Mouse (Mus musculus): ENCODE data around the gene Hoxd3. TPM values are rescaled to one million over a fixed set of nuclear protein-coding genes. Genes with fewer than 3 reads are reported as not detected.
A peak's percentile ranks its signal among the peaks of the same experiment; 100 is the strongest.

Gene Hoxd3
- 0.08 and 0.19 TPM in 2 replicates for polyA plus RNA-seq (2014; fragmentation: Nextera tagmentation; extraction: Ambion mirVana)

DNA sequence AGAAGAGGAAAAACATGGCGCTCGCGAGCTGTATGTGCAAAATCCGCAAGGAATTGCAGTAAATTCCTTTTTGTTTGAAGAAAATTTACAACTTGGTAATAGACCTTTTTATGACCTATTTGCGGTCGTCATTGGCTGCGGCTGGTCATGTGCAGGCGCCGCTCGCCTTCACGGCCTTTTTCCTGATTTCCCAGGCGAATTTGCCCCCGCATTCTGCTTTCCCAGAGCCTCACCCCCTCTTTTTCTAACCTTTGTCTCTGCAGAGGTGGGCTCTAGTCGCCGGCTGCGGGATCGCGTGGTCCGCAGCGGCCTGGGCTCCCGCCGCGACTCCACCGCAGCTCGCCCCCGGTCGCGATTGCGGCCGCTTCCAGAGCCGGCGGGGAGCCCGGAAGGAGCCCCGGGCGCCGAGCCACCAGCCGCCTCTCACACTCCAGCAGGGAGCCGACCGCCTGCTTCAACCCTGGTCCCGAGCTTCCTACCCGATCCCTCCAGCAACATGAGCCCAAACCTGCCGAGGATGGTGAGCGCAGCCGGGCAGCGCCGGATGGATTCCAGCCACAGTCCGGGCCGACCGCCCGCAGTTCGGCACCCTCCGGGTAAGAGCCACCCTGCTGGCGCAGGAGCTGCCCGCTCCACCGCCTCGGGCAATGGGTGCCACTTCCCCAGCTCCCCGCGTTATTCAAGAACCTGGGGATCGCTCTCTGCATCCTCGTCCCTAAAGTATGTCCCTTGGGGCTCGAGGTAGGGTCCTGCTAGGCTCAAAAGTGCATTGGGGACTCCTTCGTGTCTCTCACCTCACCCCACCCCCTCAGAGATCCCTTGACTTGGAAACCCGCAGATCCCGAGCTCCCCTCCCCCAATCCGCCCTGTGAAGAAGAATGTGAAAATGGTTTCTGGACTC, at the start of gene Hoxd3, which contains the start of gene Hoxd4:
Gene Hoxd3, plus strand, starts transcription at position 207 of the 901 bp plus-strand sequence.
Gene Hoxd4, plus strand, starts transcription at position 209 of the 901 bp plus-strand sequence.
- H3K9ac ChIP-seq (ENCODE audit: low read length): no peak within 1 kb of the TSS
- peaks cover 5% of the 10 kb centered on the region for H3K4me1 ChIP-seq (replicated peaks; ENCODE audit: control insufficient read depth, insufficient read depth, low read length)
- ATAC-seq (replicated peaks; ENCODE audit: low FRiP score) (no peak), DNase-seq (ENCODE audit: low spot score) (no peak)
- H3K36me3 ChIP-seq (ENCODE audit: control insufficient read depth, insufficient read depth, low read length): no peaks in the 10 kb centered on the region
- no peak within 1 kb of the TSS for H3K27ac ChIP-seq (ENCODE audit: low read depth, low read length)
- H3K9me3 ChIP-seq (ENCODE audit: control insufficient read depth, low read length): no peaks in the 10 kb centered on the region
- 0 out of 2 replicates have a peak within 1 kb of the TSS, but pooled peaks have one; percentile 8 for H3K4me2 ChIP-seq (ENCODE audit: low read depth, low read length, severe bottlenecking)
- H3K27me3 ChIP-seq (ENCODE audit: control insufficient read depth, insufficient read depth, low read length): peaks cover 95% of the 10 kb centered on the region
- peak within 1 kb of the TSS; percentile 15 for H3K4me3 ChIP-seq (ENCODE audit: low read depth, low read length)
- under 1% methylated on average over 62 of the region's 65 CpGs for WGBS

DNA sequence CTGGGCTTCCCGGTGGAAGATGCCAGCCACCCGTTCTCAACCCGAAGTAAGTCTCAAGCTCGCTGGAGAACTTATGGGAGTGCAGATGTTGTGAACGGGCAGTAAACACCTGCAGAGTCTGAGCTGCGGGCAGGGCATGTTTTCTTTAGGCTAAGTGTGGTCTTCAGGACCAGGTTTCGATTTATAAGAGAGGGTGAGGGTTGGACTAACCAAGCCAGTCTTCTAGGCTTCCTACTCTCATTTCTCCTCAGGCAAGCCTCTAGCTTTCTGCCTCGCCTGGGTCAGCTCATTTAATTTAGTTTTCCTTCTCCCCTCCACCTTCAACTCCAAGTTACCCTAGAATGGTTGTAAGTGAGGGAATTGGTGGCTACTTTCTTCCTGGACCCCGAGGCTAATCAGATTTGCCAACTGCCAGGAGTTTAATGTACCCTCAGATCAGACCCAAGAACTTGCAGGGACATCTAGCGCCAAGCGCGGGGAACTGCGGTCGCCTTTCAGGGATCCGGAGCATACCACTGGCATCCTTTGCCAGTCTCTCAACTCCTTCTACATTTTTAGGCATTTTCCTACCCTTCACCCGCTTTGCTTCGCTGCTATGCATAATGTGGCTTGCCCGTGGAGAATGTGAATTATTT, 48.3 kb upstream of the Hoxd3 start:
- no peak overlapping the region for H3K9ac ChIP-seq (ENCODE audit: low read length)
- peaks cover 4% of the 10 kb centered on the region; the same call in 1 of the 2 replicates for H3K4me1 ChIP-seq (replicated peaks; ENCODE audit: control insufficient read depth, insufficient read depth, low read length)
- no peak overlapping the region for H3K4me3 ChIP-seq (ENCODE audit: low read depth, low read length)
- WGBS: 6% methylated on average over 18 of the region's 18 CpGs
- H3K4me2 ChIP-seq (ENCODE audit: low read depth, low read length, severe bottlenecking): no peak overlapping the region
- no peak for ATAC-seq (replicated peaks; ENCODE audit: low FRiP score)
- H3K36me3 ChIP-seq (ENCODE audit: control insufficient read depth, insufficient read depth, low read length): no peaks in the 10 kb centered on the region
- no peaks in the 10 kb centered on the region for H3K9me3 ChIP-seq (ENCODE audit: control insufficient read depth, low read length)
- H3K27ac ChIP-seq (ENCODE audit: low read depth, low read length): no peak overlapping the region
- DNase-seq (ENCODE audit: low spot score): peak; percentile 82
- peaks cover 93% of the 10 kb centered on the region for H3K27me3 ChIP-seq (ENCODE audit: control insufficient read depth, insufficient read depth, low read length)

DNA sequence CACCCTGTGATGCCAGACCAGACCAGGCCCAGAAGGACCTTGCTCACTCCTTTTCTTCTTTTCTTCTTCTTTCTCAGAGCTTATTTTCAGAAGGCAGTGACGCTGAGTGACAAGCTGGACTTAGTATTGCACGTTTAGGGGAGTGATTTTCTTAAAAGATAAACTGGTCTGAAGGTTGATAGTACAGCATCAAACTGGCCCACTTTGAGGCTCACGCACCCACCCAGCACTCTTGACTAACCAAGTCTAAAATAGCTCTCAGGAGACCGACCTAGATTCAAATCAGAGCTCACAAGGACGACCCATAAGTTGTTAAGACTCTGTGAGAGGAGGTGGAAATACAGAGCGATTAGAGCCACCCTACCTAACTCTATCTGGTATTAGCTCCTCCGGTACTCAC, 45.3 kb upstream of the Hoxd3 start:
- no peak overlapping the region for H3K4me2 ChIP-seq (ENCODE audit: low read depth, low read length, severe bottlenecking)
- H3K27me3 ChIP-seq (ENCODE audit: control insufficient read depth, insufficient read depth, low read length): peaks cover 94% of the 10 kb centered on the region
- no peak overlapping the region for H3K27ac ChIP-seq (ENCODE audit: low read depth, low read length)
- H3K9ac ChIP-seq (ENCODE audit: low read length): no peak overlapping the region
- ATAC-seq (replicated peaks; ENCODE audit: low FRiP score) (no peak), DNase-seq (ENCODE audit: low spot score) (peak; percentile 51)
- 2% methylated on average over 7 of the region's 7 CpGs for WGBS
- H3K4me3 ChIP-seq (ENCODE audit: low read depth, low read length): no peak overlapping the region
- no peaks in the 10 kb centered on the region for H3K36me3 ChIP-seq (ENCODE audit: control insufficient read depth, insufficient read depth, low read length)
- H3K9me3 ChIP-seq (ENCODE audit: control insufficient read depth, low read length): no peaks in the 10 kb centered on the region
- H3K4me1 ChIP-seq (replicated peaks; ENCODE audit: control insufficient read depth, insufficient read depth, low read length): peaks cover 4% of the 10 kb centered on the region; the same call in 1 of the 2 replicates

DNA sequence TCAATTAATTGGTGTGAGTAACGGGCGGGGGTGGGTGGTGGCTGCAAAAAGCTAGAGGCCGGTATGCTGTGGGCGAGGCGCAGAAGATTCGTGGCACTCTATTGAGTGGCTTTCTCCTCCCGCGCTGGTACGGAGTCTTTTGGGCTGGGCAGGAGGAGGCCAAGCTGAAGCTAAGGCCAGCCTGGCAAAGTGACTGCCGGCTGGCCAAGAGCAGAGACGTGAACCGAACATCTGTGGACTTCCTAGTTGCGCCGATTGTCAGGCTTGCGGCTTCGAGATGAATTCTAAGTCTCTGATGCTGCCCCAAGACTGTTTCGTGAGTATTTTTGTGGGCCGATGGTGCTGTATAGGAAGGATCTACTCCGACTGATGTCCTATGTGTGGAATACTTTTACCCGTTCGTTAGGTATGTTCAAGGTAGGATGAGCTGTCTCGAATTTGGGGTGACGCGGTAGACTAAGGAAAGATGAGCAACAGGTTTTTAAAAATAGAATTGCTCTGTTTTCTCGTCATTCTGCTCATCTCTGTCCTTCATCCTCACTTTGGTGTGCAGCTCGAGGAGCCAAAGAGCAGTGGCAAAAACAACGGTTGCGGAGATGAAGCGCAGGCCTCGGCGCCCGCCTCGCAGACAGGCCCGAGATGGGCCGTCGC, 44.4 kb upstream of the Hoxd3 start:
- H3K36me3 ChIP-seq (ENCODE audit: control insufficient read depth, insufficient read depth, low read length): no peaks in the 10 kb centered on the region
- H3K4me2 ChIP-seq (ENCODE audit: low read depth, low read length, severe bottlenecking): no peak overlapping the region
- ATAC-seq (replicated peaks; ENCODE audit: low FRiP score) (peak; percentile 5; the same call in 1 of the 2 replicates), DNase-seq (ENCODE audit: low spot score) (peak; percentile 61)
- WGBS: 1% methylated on average over 36 of the region's 36 CpGs
- no peak overlapping the region for H3K27ac ChIP-seq (ENCODE audit: low read depth, low read length)
- H3K9me3 ChIP-seq (ENCODE audit: control insufficient read depth, low read length): no peaks in the 10 kb centered on the region
- H3K4me1 ChIP-seq (replicated peaks; ENCODE audit: control insufficient read depth, insufficient read depth, low read length): peaks cover 4% of the 10 kb centered on the region; the same call in 1 of the 2 replicates
- no peak overlapping the region for H3K4me3 ChIP-seq (ENCODE audit: low read depth, low read length)
- peaks cover 94% of the 10 kb centered on the region for H3K27me3 ChIP-seq (ENCODE audit: control insufficient read depth, insufficient read depth, low read length)
- no peak overlapping the region for H3K9ac ChIP-seq (ENCODE audit: low read length)

DNA sequence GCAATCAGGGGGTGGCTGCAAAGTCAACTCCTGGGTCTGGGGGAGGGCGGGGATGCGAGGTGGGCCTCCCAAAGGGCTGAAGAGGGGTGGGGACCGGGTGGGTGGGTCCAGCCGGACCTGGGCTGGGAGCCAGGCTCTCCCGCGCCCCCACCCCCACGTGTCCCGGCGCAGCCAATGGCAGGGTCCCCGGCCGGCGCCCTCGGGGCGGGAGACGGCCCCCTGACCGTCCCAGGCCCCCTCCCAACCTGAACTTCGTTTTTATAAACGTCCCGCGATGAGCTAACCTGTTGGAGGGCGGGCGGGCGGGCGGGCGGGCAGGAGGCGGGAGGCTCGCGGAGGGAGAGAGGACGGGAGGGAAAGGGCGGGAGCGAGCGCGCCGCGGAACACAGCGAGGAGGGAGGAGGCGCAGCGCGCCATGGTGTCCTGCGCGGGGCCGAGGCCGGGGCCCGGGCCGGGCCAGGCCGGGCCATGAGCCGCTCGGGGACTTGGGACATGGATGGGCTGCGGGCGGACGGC, 43.8 kb upstream of the Hoxd3 start, which contains the start of gene Hoxd13:
Gene Hoxd13, plus strand, starts transcription at position 469 of the 516 bp plus-strand sequence.
- Histone ChIP-seq H3K4me3 (ENCODE audit: low read depth, low read length) (peak within 1 kb of the TSS; percentile 28), H3K27me3 (ENCODE audit: control insufficient read depth, insufficient read depth, low read length) (peaks cover 95% of the 10 kb centered on the region), H3K9ac (ENCODE audit: low read length) (no peak within 1 kb of the TSS), H3K9me3 (ENCODE audit: control insufficient read depth, low read length) (no peaks in the 10 kb centered on the region), H3K4me2 (ENCODE audit: low read depth, low read length, severe bottlenecking) (peak within 1 kb of the TSS; percentile 50), H3K4me1 (replicated peaks; ENCODE audit: control insufficient read depth, insufficient read depth, low read length) (peaks cover 8% of the 10 kb centered on the region; the same call in 1 of the 2 replicates), H3K36me3 (ENCODE audit: control insufficient read depth, insufficient read depth, low read length) (no peaks in the 10 kb centered on the region), H3K27ac (ENCODE audit: low read depth, low read length) (no peak within 1 kb of the TSS)
- ATAC-seq (replicated peaks; ENCODE audit: low FRiP score) (peak; percentile 74), DNase-seq (ENCODE audit: low spot score) (peak; percentile 75)
- WGBS: 0% methylated on average over 18 of the region's 51 CpGs

DNA sequence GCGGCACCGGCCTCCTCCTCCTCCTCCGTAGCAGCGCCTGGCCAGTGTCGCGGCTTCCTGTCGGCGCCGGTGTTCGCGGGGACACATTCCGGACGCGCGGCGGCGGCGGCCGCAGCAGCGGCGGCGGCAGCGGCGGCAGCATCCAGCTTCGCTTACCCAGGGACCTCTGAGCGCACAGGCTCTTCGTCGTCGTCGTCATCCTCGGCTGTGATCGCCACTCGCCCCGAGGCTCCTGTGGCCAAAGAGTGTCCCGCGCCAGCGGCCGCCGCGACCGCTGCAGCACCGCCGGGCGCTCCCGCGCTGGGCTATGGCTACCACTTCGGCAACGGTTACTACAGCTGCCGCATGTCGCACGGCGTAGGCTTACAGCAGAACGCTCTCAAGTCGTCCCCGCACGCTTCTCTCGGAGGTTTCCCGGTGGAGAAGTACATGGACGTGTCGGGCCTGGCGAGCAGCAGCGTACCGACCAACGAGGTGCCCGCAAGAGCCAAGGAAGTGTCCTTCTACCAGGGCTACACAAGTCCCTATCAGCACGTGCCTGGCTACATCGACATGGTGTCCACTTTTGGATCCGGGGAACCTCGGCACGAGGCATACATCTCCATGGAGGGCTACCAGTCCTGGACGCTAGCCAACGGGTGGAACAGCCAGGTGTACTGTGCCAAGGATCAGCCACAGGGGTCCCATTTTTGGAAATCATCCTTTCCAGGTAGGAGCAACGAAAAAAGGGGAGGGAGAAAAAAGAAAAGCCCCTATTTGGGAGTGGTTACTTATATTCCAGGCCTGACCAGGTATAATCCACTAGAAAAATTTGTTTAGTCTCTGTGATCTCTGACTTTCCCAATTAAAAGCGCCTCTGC, 43.1 kb upstream of the Hoxd3 start:
- H3K27ac ChIP-seq (ENCODE audit: low read depth, low read length): no peak overlapping the region
- peaks cover 9% of the 10 kb centered on the region; the same call in 1 of the 2 replicates for H3K4me1 ChIP-seq (replicated peaks; ENCODE audit: control insufficient read depth, insufficient read depth, low read length)
- no peaks in the 10 kb centered on the region for H3K36me3 ChIP-seq (ENCODE audit: control insufficient read depth, insufficient read depth, low read length)
- H3K9me3 ChIP-seq (ENCODE audit: control insufficient read depth, low read length): no peaks in the 10 kb centered on the region
- peak overlapping the region; percentile 50 for H3K4me2 ChIP-seq (ENCODE audit: low read depth, low read length, severe bottlenecking)
- WGBS: under 1% methylated on average over 63 of the region's 74 CpGs
- ATAC-seq (replicated peaks; ENCODE audit: low FRiP score): peak; percentile 63
- DNase-seq (ENCODE audit: low spot score): peak; percentile 76
- H3K4me3 ChIP-seq (ENCODE audit: low read depth, low read length): peak overlapping the region; percentile 28
- no peak overlapping the region for H3K9ac ChIP-seq (ENCODE audit: low read length)
- peaks cover 95% of the 10 kb centered on the region for H3K27me3 ChIP-seq (ENCODE audit: control insufficient read depth, insufficient read depth, low read length)

DNA sequence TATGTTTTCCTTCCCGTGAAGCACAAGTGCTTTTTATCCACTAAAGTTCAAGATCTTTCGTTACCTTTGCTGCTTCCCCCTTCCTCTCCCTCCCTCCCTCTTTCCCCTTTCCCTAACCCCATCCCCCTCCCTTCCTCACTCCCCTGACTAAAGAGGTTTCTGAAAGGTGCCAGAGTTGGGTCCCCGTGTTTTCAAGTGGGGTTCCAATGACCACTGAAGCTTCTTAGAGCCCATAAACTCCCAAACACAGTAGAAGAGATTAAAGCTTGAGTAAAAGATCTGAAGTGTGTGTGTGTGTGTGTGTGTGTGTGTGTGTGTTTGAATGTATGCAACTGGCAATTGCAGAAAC, 42.5 kb upstream of the Hoxd3 start:
- ATAC-seq (replicated peaks; ENCODE audit: low FRiP score): no peak

More for the DNA sequence above, 42.5 kb upstream of the Hoxd3 start:
- Histone ChIP-seq H3K27ac (ENCODE audit: low read depth, low read length) (no peak overlapping the region), H3K4me1 (replicated peaks; ENCODE audit: control insufficient read depth, insufficient read depth, low read length) (peaks cover 9% of the 10 kb centered on the region; the same call in 1 of the 2 replicates), H3K36me3 (ENCODE audit: control insufficient read depth, insufficient read depth, low read length) (no peaks in the 10 kb centered on the region), H3K9ac (ENCODE audit: low read length) (no peak overlapping the region), H3K4me3 (ENCODE audit: low read depth, low read length) (no peak overlapping the region), H3K9me3 (ENCODE audit: control insufficient read depth, low read length) (no peaks in the 10 kb centered on the region), H3K4me2 (ENCODE audit: low read depth, low read length, severe bottlenecking) (no peak overlapping the region), H3K27me3 (ENCODE audit: control insufficient read depth, insufficient read depth, low read length) (peaks cover 95% of the 10 kb centered on the region)
- peak; percentile 31 for DNase-seq (ENCODE audit: low spot score)
- 0% methylated on average over 3 of the region's 3 CpGs for WGBS

All from forebrain, embryonic 11.5 days (tissue).